Mouse (Mus musculus): ENCODE results near the gene Rtn2.

Gene Rtn2

GRCm38 (mm10) chr7:19300501-19301421 lies 18.3 kb downstream of the Rtn2 start:
- peak; percentile 79 for DNase-seq (ENCODE audit: low read depth, low spot score)

GRCm38 (mm10) chr7:19301461-19302263 lies 19.2 kb downstream of the Rtn2 start:
- no peak for DNase-seq (ENCODE audit: low read depth, low spot score)

- DNase-seq (ENCODE audit: low read depth, low spot score): no peak
Observed at GRCm38 (mm10) chr7:19302264-19303045, 20.0 kb downstream of the Rtn2 start.

DNA sequence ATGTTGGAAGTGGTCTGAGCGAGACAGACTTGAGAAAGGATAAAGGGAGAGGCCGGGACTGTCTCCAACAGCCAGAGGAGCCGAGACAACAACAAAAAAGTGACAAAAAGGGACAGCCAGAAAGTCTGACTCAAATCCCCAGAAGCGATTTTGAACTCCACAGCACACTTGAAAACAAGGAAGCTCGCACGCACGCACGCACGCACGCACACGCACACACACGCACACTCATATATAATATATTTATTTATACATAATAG lies 20.6 kb downstream of the Rtn2 start:
- no peak for DNase-seq (ENCODE audit: low read depth, low spot score)

DNA sequence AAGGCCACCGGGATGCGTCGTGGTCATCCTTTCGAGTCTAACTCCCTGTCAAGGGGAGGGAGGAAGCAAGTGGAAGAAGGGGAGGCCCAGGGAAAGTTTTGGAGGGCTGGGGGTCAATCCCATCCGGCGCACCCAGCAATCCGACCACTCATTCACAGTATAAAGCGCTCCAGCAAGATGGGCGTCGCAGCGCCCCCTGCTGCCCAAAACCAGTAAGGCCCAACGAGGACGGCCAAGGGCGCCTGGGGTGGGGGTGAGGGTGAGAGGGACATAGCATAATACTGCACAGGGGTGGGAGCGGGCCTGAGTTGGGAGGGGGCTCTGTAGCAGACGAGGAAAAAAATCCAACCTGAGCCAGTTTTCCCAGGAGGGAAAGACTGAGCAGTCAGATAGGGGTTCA lies 21.3 kb downstream of the Rtn2 start:
- DNase-seq (ENCODE audit: low read depth, low spot score): no peak

DNA sequence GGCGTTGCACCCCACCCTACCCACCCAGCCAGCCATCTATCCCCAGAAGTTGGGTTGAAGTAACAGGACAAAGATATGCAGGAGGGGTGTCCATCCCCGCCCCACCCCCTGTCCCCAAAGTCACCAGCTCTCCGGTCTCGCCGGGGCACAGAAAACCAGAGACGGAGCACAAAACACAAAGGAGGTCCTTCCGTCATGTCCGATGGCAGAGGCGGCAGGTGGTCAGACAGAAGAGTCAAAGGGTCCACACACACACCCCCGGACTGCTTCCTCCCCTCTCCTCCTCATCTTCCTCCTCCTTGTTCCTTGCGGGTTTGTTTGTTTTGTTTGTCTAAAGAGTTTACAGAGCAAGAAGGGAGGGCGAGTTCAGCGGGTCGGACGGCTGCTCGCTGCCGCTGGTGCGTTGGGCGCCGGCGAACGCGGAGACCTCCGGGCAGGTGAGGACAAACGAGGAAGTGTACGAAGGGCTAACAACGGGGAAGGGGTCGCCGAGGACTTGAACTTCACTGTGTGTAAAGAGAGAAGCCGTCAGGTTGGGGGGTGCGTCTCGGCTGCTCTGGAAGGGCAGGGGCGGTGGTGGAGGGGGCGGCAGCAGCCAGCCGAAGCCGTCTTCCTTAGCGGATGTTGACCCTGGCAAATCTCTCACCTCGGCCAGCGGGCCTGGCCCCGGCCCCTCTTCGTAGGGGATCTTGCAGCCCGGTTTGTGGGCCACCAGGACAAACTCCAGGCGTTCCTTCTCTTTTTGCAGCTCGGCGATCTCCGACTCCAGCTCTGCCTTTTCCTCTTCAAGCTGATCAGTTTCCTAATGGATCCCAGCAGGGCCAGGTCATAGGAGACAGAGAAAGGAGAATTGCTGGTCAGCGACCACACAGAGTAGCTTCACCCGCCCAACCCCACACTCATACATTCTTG lies 22.3 kb downstream of the Rtn2 start:
- DNase-seq (ENCODE audit: low read depth, low spot score): no peak

GRCm38 (mm10) chr7:19305413-19305735 lies 22.9 kb downstream of the Rtn2 start:
- no peak for DNase-seq (ENCODE audit: low read depth, low spot score)

DNA sequence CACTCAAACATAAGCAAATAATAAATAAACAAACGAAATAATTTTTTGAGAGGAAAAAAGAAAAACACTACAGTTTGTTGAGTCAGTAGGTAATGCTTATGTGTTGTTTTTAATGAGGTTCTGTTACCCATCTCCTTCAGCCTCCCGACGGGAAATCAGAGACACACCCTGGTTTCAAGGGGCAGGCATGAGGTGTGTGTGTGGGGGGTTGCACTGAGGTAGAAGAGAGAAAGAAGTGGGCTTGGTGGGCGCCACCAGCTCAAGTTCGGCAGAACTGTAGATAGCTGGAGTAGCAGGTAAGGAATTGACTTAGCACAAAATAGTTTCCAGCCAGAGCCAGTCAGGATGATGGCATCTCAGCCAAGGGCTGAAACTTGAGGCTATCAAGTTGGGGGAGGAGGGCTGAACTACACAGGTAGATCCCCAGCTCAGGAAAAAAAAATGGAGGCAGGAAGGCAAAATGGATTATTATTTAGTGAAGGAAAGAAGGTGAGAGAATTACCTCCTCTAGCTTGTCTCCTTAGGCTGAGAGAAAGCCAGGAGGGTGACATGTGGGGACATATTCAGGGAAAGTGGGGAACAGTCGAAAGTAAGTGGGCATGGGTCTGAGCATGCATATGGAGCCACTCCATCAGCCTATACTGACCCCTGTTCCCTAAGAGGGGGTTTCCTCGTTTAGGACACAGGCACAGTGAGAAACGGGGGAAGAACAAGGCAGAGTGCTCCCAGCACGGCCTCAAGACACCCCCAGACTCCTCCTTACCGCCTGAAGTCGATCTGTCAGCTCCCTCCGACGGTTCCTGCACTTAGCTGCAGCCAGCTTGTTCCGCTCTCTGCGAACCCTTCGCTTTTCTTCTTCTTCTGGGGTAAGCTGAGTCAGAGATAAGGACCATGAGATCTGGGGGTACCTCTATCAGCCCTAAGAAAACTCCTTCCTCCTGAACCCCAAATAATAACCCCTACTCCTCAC lies 23.7 kb downstream of the Rtn2 start:
- no peak for DNase-seq (ENCODE audit: low read depth, low spot score)

DNA sequence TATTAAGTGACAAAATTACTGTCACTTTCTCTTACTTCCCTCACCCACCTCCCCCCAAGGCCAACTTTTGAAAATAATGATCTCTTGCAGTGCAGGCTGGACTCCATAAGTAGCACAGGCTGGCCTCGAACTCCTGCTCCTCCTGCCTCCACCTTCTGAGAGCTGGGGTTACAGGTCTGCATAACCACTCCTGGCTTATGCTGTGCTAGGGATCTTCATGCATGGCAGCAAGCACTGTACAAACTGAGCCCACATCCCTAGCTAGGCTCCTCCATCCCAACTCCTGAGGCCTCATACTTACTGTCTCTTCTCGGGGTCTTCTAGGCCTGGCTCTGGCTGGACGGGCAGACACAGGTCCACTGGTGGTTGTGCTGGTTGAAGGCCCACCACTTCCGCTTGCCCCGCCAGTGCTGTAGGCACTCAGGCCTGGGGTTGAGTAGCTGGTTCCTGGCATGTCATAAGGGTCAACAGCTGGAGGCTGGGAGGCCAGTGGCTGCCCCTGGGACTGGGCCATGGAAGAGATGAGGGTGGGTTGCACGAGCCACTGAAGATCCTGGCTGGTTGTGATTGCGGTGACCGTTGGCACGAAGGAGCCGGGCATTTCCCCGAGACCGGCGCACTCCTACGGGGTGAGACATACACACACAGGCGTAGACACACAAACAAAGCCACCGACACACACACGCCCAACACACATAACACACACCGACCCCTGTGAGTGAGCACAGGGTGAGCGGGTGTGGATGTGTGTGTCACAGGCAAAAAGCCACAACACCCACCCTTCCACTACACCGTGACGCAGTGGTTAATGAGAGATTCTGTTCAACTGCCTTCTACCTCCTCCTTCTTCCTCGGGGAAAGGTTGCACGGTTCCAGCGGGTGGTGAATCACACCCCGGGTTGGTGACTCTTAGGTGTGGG lies 24.7 kb downstream of the Rtn2 start:
- no peak for DNase-seq (ENCODE audit: low read depth, low spot score)

DNA sequence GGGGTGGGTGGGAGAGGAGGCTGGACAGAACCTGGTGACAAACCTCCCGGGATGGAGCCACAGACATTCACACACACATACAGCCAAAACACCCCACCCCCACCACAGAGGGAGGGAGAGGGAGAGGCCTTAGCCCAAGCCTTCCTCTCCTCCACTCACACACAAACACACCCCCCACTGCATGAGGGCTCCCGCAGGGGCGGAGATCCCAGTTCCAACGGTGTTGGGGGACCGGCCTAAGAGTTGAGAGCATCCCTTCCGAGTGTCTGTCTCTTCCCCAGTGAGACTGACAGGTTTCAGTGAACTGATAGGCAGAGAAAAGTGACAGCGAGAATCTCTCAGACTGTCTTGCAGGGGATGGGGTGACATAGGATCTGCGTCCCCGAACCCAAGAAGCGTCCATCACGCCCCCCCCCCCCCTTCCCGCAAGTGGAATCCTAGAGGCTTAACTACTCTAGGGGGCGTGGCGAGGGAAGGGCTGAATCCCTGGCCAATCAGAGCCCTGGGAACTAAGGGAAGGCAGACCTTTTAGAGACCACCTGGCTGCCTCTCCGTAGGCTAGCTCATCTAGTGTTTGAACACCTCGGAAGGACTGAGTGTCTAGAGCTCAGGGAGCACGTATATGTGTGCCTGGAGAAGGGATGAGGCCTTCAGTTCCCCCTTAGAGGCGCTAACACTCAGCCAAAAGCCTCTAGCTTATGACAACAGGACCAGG lies 25.5 kb downstream of the Rtn2 start:
- DNase-seq (ENCODE audit: low read depth, low spot score): peak; percentile 74

GRCm38 (mm10) chr7:19308454-19309277 lies 26.2 kb downstream of the Rtn2 start:
- peak; percentile 93 for DNase-seq (ENCODE audit: low read depth, low spot score)

GRCm38 (mm10) chr7:19309278-19309883 lies 27.0 kb downstream of the Rtn2 start:
- no peak for DNase-seq (ENCODE audit: low read depth, low spot score)

GRCm38 (mm10) chr7:19309884-19310641 lies 27.6 kb downstream of the Rtn2 start, which contains the start of gene Fosb:
TSS of gene Fosb (minus strand) at chr7:19310051.
- DNase-seq (ENCODE audit: low read depth, low spot score): peak; percentile 96

DNA sequence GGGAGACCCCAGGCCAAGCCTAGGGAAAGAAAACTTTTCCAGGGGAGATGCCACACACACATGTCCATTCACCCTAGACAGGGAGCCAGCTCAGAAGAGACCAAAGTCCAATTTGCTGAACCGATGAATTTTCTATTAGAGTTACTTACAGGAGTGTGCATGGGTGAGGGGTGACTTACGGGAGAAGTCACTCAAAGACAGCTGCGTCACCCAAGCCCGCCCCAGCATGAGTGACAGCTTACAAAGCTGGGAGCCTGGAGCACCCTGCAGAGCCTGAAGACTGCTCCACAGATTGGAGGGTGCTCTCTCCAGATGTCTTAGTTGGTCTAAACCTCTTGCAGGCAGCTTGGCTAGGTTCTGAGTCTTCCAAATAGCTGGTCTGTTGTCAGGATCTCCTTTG lies 29.6 kb downstream of the Rtn2 start:
- DNase-seq (ENCODE audit: low read depth, low spot score): no peak

DNA sequence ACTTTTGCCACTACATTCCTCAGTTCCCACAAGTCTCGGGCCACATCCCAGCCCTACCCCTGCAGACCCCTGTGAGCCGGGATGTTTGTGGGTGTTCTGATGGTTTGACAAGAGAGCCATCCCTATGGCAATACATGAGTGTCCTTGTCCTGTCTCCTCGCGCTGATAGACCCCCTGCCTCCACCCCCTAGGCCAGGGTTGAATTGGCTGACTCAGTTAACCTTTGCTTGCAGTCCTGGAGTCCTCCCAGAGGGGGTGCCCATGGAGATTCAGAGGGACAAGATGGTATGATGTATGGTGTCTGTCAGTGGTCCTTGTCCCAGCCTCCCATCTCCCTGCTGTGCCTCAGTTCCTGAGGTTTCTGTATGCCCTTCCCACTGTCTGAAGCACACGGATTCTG lies 31.6 kb downstream of the Rtn2 start:
- DNase-seq (ENCODE audit: low read depth, low spot score): no peak

DNA sequence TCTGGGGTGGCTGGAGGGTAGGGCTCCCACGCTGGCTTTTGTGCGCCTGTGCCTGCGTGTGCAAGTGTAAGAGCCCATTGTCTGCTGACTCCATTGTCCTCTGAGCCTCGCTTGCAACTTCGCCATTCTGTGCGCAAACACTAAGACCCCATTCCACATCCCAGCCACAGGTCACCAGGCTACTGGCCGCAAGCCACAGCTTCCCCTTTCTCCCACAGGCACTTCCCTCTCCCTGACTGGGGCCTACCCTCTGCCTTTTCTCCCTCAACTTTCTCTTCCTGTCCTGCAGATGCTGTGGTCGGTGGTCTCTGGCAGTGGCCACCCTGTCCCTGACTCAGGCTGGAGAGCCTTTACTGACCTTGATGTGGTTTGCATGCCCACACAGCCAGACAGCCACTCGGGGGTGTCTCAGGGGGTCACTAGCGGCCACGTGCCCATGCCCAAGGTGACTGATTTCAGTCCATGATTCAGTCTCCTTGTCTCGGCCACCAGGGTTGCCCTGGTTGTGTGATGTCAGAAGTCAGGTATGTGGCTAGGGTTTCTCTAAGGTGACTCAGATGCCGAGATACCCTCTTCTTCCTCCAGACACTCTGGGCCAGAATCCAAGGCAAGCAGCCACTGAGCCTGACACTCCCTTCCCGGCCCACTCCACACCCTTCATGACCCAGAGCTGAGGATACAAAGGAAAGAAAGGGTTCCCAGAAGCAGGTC lies 34.2 kb downstream of the Rtn2 start:
- no peak for DNase-seq (ENCODE audit: low read depth, low spot score)

Data from skeletal muscle tissue, adult 2 months (tissue).